Mouse (Mus musculus) c-Kit-negative CD71-positive TER-119-positive erythroid progenitor cells, embryonic 14.5 days (primary cell): ENCODE measurements around the gene Nup88.
A peak's percentile ranks its signal among the peaks of the same experiment; 100 is the strongest.
"Not testable (repeated sequence)": the region's sequence is repeated elsewhere in the genome, so short reads cannot be mapped to it uniquely, and the experiment has no call there.

ENCODE experiments used
- DNase-seq: peaks from one replicate; pipeline ENCODE4 v3.0.0-alpha.2; 2013; ENCODE audit warnings: low read depth, low spot score

The Nup88 gene

GRCm38 (mm10) chr11:70969271-70969794, 440 bp downstream of the Nup88 start:
- DNase-seq = peak; percentile 31

GRCm38 (mm10) chr11:70964222-70964907, 5.4 kb downstream of the Nup88 start:
- DNase-seq = peak; percentile 47

GRCm38 (mm10) chr11:70960786-70961554, 8.8 kb downstream of the Nup88 start:
- DNase-seq = no peak

DNA sequence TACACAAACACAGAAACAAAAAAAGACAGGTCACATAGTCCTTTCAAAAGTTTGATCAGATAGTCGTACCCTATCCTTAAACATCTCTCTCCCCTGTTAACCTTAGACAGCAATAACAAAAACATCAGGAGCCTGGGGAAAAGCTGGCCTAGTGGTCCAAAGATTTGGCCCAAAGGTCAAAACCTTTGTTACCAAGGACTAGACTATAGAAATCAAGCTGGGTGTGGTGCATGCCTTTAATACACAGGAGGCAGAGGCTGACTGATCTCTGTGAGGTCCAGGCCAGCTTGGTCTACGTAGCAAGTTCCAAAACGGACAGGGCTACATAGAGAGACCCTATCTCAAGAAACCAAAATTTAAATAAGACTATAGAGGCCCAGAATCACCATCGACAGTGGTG, 15.1 kb downstream of the Nup88 start:
- no peak for DNase-seq

DNA sequence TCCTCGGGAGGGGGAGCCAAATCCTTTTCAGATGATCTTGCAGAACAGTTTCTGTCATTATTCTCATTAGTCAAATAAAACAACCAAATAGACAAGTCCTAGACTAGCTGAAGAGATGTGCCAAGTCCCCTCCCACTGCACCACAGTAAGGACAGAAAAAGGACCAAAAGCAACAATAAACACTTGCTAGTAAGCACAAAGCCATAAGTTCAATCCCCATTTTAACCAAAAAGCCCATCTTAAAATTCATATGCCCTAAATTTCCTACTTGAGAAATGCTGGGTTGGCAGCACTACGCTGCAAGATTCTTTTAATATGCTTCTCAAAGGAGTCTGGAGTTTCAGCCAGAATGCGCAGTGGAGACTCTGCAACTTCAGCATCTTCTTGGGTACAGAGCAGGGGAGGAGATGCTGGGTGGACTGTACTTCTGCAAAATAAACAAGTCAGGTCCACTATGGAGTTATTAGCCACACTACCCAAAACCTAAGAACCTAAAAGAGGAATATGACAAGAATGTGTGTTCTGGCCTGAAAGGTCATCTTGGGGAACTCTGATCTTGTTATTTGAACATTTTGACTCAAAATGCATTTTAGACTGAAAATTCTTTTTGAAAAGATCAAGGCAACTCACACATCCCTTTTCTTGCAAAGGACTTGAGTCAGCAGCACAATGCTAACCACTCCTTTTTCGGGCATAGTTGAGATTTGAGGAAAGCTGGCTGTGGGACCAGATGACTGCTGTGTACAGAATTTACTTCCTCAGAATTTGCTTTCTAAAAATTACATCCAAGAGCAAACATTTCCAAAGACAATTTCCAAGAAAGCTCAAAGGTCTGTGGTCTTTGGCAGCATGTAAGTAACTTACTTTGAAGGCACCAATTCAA, 24.6 kb downstream of the Nup88 start:
- DNase-seq = no peak

GRCm38 (mm10) chr11:70943651-70944050, 26.1 kb downstream of the Nup88 start:
- no peak for DNase-seq

- DNase-seq = no peak
These were observed 27.2 kb downstream of the Nup88 start for GRCm38 (mm10) chr11:70942596-70942995.

- no peak for DNase-seq
These were observed 34.5 kb downstream of the Nup88 start for GRCm38 (mm10) chr11:70935316-70935715.

GRCm38 (mm10) chr11:70931461-70931860, 38.3 kb downstream of the Nup88 start:
- DNase-seq = no peak

DNA sequence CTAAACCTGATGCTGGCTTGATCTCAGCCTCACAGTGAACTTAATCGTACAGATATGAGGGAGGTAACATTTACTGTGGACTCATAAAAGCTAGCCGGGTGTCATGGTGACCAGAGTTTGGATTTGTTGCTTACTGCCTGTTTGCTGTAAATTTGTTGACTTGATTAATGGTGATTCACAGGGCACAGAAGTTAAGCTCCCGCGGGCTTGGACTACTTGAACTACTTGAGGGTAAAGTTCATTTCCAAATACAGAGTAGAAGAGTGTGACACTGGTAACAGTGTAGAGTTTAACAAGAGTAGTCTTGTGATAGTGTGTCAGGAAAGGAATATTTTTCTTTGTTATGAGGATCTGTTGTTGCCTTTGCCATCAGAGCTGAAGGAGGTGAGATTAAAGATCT, 50.2 kb downstream of the Nup88 start:
- no peak for DNase-seq

DNA sequence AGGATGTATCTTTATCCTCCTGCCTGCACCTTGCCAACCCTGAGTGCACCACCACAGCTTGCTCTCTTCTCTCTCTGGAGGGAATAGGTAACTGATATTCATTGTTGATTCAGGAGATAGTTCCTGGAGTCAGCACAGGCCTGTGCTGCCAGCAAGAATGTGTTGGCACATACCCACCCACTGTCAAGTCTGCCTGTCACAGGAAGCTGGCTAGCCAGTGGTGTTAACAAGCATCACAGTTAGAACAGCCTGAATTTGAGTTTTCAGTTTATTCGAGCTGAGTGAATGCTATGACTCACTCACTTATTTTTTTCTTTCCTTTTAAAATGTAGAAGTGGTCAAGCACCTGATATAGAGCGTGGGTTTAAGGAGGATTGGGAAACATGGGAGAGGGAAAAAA, 51.9 kb downstream of the Nup88 start:
- DNase-seq = no peak

- DNase-seq = no peak
These were observed 57.9 kb downstream of the Nup88 start for GRCm38 (mm10) chr11:70911920-70912319.

DNA sequence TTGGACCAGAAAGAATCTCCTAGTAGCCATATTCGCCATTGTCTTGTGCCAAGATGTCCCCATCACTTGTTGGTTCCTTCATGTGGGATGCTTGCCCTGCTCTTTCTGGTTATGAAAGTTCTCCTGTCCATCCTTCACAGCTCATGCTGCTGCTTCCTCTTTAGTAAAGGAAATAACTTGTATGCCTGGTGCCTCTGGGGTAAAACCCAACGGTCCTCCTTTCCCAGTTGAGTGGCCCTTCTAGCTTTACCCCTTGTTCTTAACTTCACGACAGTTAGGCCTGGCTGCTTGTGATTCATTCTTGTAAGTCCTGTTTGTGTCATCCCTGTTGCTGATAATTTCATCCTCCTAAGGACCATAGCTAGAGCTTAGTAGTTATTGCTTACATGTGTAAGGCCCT, 58.5 kb downstream of the Nup88 start:
- DNase-seq = no peak

DNA sequence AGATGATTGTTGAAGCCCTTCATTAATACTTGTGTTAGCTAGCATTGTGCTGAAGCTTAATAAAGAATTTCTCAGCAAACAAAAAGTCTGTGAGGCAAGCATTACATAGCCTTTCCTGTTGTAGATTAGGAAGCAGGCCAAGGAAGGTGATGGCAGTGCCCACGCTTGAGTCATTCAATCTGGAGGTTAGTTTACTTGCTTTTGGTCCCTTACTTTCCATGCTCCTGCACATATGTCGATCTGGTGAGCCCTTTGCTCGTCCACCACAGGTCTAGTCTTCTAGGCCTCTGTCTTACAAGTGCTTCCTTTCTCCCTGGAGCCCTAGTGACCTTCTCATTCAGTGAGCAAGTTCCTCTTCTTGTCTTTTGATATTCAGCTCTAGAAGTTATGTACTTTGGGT, 63.1 kb downstream of the Nup88 start:
- DNase-seq = no peak

GRCm38 (mm10) chr11:70898182-70898581, 71.6 kb downstream of the Nup88 start:
- not testable (repeated sequence) for DNase-seq

DNA sequence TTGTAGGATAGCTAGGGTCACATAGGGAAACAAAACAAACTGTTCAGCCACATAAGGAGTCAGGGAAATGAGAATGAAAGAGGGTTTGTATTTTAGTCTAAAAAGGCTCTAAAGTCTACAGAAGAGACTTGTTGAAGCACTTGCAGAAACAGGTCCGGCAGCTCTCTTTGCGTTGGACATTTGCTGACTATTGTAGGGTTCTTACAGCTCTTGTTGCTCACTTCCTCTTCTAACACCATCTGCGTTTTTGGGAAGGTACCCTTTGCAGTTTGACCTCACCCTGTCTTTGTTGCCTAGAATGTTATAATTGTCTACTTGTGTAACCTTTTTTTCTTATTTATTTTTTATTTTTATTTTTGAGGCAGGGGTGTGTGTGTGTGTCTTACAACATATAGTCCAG, 72.1 kb downstream of the Nup88 start:
- DNase-seq = no peak
